Mouse (Mus musculus): Measurements from ENCODE around the gene Itga10. TPM values are rescaled to one million over a fixed set of nuclear protein-coding genes. Genes with fewer than 3 reads are reported as not detected.

Gene Itga10
- total and polyA plus RNA-seq, 2 experiments from 2014 or later: 1.0 to 3.3 TPM

- Histone ChIP-seq H3K4me3 (ENCODE audit: low read depth, low read length) (peak overlapping the region; percentile 60), H3K27ac (ENCODE audit: low read depth, low read length) (peak overlapping the region; percentile 77), H3K36me3 (ENCODE audit: insufficient read depth, low read length) (no peaks in the 10 kb centered on the region), H3K4me2 (ENCODE audit: low read depth, low read length, poor library complexity, severe bottlenecking) (peak overlapping the region; percentile 96), H3K27me3 (ENCODE audit: insufficient read depth, low read length) (no peaks in the 10 kb centered on the region), H3K9ac (replicated peaks; ENCODE audit: low read length, poor library complexity, severe bottlenecking) (peak overlapping the region; percentile 81), H3K9me3 (ENCODE audit: low read length) (no peaks in the 10 kb centered on the region), H3K4me1 (ENCODE audit: insufficient read depth, low read length) (peaks cover 16% of the 10 kb centered on the region; the same call in 1 of the 2 replicates)
- WGBS: 2% methylated on average over 51 of the region's 54 CpGs
- ATAC-seq (ENCODE audit: low FRiP score) (no peak), DNase-seq (ENCODE audit: low spot score) (peak; percentile 79)
- no peak for TF ChIP-seq CTCF (IDR thresholded peaks at IDR 0.05)
Measured at GRCm38 (mm10) chr3:96598156-96599068, 47.0 kb upstream of the Itga10 start.

GRCm38 (mm10) chr3:96599069-96599393 lies 46.4 kb upstream of the Itga10 start:
- WGBS: 57% methylated on average over 8 of the region's 8 CpGs
- ATAC-seq (ENCODE audit: low FRiP score): no peak
- H3K36me3 ChIP-seq (ENCODE audit: insufficient read depth, low read length): no peaks in the 10 kb centered on the region
- H3K4me2 ChIP-seq (ENCODE audit: low read depth, low read length, poor library complexity, severe bottlenecking): peak overlapping the region; percentile 96
- H3K27ac ChIP-seq (ENCODE audit: low read depth, low read length): no peak overlapping the region
- H3K9me3 ChIP-seq (ENCODE audit: low read length): no peaks in the 10 kb centered on the region
- no peak for DNase-seq (ENCODE audit: low spot score)
- TF ChIP-seq CTCF (IDR thresholded peaks at IDR 0.05): no peak
- peaks cover 20% of the 10 kb centered on the region; the same call in 1 of the 2 replicates for H3K4me1 ChIP-seq (ENCODE audit: insufficient read depth, low read length)
- H3K27me3 ChIP-seq (ENCODE audit: insufficient read depth, low read length): no peaks in the 10 kb centered on the region
- H3K9ac ChIP-seq (replicated peaks; ENCODE audit: low read length, poor library complexity, severe bottlenecking): no peak overlapping the region
- H3K4me3 ChIP-seq (ENCODE audit: low read depth, low read length): peak overlapping the region; percentile 60

GRCm38 (mm10) chr3:96599411-96599810 lies 46.0 kb upstream of the Itga10 start:
- no peaks in the 10 kb centered on the region for H3K36me3 ChIP-seq (ENCODE audit: insufficient read depth, low read length)
- no peaks in the 10 kb centered on the region for H3K27me3 ChIP-seq (ENCODE audit: insufficient read depth, low read length)
- H3K9me3 ChIP-seq (ENCODE audit: low read length): no peaks in the 10 kb centered on the region
- 81% methylated on average over 3 of the region's 3 CpGs for WGBS
- H3K4me2 ChIP-seq (ENCODE audit: low read depth, low read length, poor library complexity, severe bottlenecking): 0 out of 2 replicates have a peak overlapping the region, but pooled peaks have one; percentile 96
- DNase-seq (ENCODE audit: low spot score) (no peak), ATAC-seq (ENCODE audit: low FRiP score) (no peak)
- no peak overlapping the region for H3K4me3 ChIP-seq (ENCODE audit: low read depth, low read length)
- no peak overlapping the region for H3K9ac ChIP-seq (replicated peaks; ENCODE audit: low read length, poor library complexity, severe bottlenecking)
- H3K4me1 ChIP-seq (ENCODE audit: insufficient read depth, low read length): peaks cover 20% of the 10 kb centered on the region; the same call in 1 of the 2 replicates
- no peak for TF ChIP-seq CTCF (IDR thresholded peaks at IDR 0.05)
- no peak overlapping the region for H3K27ac ChIP-seq (ENCODE audit: low read depth, low read length)

GRCm38 (mm10) chr3:96600639-96601250 lies 44.6 kb upstream of the Itga10 start, which contains the start of gene Lix1l:
TSS of gene Lix1l (plus strand) at chr3:96601149.
- Histone ChIP-seq H3K27me3 (ENCODE audit: insufficient read depth, low read length) (no peaks in the 10 kb centered on the region), H3K9ac (replicated peaks; ENCODE audit: low read length, poor library complexity, severe bottlenecking) (peak within 1 kb of the TSS; percentile 80), H3K27ac (ENCODE audit: low read depth, low read length) (peak within 1 kb of the TSS; percentile 83), H3K36me3 (ENCODE audit: insufficient read depth, low read length) (no peaks in the 10 kb centered on the region), H3K9me3 (ENCODE audit: low read length) (no peaks in the 10 kb centered on the region), H3K4me3 (ENCODE audit: low read depth, low read length) (peak within 1 kb of the TSS; percentile 83), H3K4me2 (ENCODE audit: low read depth, low read length, poor library complexity, severe bottlenecking) (peak within 1 kb of the TSS; percentile 72), H3K4me1 (ENCODE audit: insufficient read depth, low read length) (peaks cover 16% of the 10 kb centered on the region; the same call in 1 of the 2 replicates)
- ATAC-seq (ENCODE audit: low FRiP score) (peak; percentile 87), DNase-seq (ENCODE audit: low spot score) (peak; percentile 98)
- no peak for TF ChIP-seq CTCF (IDR thresholded peaks at IDR 0.05)
- under 1% methylated on average over 27 of the region's 27 CpGs for WGBS

- DNase-seq (ENCODE audit: low spot score) (peak; percentile 76), ATAC-seq (ENCODE audit: low FRiP score) (peak; percentile 57)
- H3K27ac ChIP-seq (ENCODE audit: low read depth, low read length): peak overlapping the region; percentile 83
- TF ChIP-seq CTCF (IDR thresholded peaks at IDR 0.05): no peak
- under 1% methylated on average over 17 of the region's 40 CpGs for WGBS
- peaks cover 12% of the 10 kb centered on the region; the same call in 1 of the 2 replicates for H3K4me1 ChIP-seq (ENCODE audit: insufficient read depth, low read length)
- H3K4me2 ChIP-seq (ENCODE audit: low read depth, low read length, poor library complexity, severe bottlenecking): peak overlapping the region; percentile 72
- H3K27me3 ChIP-seq (ENCODE audit: insufficient read depth, low read length): no peaks in the 10 kb centered on the region
- no peaks in the 10 kb centered on the region for H3K36me3 ChIP-seq (ENCODE audit: insufficient read depth, low read length)
- H3K9ac ChIP-seq (replicated peaks; ENCODE audit: low read length, poor library complexity, severe bottlenecking): peak overlapping the region; percentile 80
- peak overlapping the region; percentile 83 for H3K4me3 ChIP-seq (ENCODE audit: low read depth, low read length)
- H3K9me3 ChIP-seq (ENCODE audit: low read length): no peaks in the 10 kb centered on the region
Measured at GRCm38 (mm10) chr3:96601251-96601787, 44.1 kb upstream of the Itga10 start.

Data from midbrain, postnatal 0 days (tissue).